Mouse (Mus musculus) layer of hippocampus, adult 11-12 months (tissue): Measurements from ENCODE around the gene Clec2d.
"Not testable (repeated sequence)": the region's sequence is repeated elsewhere in the genome, so short reads cannot be mapped to it uniquely, and the experiment has no call there.

Source experiments
- DNase-seq: peaks from one replicate; pipeline ENCODE4 v3.0.0; 2022; ENCODE audit warnings: low spot score

The Clec2d gene

GRCm38 (mm10) chr6:129180403-129181169 lies at the start of gene Clec2d:
TSS of gene Clec2d (plus strand) at chr6:129180615.
- DNase-seq = peak; percentile 76

DNA sequence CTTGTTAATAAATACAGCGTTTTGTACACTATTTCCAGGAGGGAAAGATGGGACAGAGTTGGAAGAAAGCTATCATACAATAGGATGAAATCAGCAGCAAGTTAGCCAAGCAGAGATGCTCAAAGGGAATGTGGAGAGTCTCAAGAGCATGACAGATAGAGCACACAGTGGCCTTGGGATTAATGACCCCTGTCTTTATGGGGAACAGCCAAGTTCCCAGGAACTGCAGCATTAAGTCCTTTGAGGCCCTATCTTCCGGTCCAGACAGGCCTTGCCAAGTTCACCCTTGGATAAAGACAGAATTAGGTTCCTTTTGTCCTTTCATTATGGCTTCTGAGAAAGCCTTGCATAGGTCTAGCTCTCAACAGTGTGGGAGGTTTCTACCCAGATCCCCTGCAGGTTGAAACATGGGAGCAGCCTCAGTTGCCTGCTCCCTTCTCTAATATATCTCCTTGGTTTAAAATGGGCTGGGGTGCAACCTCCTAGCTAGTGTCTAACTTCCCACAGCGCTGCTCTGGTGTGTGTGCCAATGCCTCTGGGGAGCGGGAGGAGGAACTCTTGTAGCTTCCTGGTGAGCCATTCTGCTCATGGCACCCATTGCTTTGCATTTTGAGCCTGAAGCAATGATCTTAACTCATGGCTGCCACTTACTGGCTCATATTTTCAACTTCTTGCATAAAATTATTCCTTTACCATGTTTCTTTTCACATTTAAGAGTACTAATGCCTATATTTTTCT lies 47.6 kb upstream of the Clec2d start:
- no peak for DNase-seq

DNA sequence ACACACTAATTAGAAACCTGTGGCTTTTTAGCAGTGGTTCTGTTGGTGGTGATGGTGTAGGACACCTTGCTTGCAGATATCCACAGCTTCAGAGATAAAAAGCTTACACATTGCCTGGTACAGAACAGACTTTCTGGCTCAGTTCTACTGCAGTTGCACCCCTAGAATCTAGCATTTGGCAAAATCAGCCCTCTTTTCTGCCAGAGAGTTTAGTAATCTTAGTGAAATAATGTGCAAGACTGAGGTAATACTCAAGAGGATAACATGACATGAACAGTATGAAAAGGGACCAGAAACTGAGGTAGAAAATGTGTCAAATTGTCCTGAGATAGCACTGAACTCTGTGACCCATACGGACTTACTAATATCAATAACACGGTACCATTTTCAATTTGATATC lies 33.6 kb upstream of the Clec2d start:
- no peak for DNase-seq

DNA sequence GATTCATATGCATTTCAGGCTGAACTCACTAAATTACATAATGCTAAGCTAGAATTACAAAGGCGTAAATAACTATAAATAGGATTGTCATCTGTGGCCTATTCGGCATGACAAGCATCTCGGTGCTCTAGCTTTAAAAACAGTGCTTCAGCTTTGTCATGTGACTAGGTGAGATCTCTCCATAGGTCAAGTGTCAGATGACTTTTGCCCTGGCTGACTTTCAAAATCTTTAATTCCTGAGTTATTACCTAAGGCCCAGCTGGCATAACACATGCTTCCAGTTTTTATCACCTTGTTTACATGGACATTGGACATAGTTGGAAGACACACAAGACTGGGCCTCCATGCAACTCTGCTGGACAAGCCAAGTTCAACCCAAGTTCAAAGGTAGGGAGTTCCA lies 20.3 kb upstream of the Clec2d start:
- DNase-seq = no peak

DNA sequence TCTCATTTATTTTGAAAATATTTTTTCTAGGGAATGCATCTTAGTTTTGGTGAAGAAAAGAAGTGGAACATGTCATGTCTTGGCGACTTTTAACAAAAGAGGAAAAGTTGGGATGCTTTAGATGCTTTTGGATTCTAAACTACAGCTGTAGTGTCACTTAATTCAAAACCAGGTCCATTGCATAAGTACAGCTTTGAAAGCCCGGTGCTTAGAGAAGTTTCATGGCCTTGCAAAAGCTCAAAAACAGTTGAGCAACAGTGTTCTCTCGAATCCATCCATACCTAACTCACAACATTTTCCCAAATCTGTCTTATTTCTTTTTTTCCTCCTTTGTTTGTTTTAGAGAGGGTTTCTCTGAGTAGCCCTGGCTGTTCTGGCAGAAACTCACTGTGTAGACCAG lies 19.3 kb upstream of the Clec2d start:
- DNase-seq = no peak

- DNase-seq = no peak
Observed at GRCm38 (mm10) chr6:129161951-129162350, 18.5 kb upstream of the Clec2d start.

- DNase-seq = no peak
Observed at GRCm38 (mm10) chr6:129162587-129163159, 17.7 kb upstream of the Clec2d start.

DNA sequence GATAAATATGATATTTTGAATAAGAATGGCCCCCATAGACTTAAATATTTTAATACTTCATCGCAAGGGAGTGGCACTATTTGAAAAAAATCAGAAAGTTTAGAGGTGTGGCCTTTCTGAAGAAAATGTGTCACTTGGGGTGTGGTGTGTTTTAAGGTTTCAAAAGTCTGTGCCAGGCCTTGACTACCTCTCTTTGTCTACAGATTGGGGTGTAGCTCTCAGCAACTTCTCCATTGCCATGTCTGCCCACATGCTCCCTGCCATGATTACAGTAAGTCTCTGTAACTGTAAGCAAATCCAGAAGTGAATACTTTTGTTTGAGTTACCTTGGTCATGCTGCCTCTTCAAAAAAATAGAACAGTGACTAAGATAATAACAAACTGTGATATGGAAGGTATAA lies 16.8 kb upstream of the Clec2d start:
- no peak for DNase-seq

DNA sequence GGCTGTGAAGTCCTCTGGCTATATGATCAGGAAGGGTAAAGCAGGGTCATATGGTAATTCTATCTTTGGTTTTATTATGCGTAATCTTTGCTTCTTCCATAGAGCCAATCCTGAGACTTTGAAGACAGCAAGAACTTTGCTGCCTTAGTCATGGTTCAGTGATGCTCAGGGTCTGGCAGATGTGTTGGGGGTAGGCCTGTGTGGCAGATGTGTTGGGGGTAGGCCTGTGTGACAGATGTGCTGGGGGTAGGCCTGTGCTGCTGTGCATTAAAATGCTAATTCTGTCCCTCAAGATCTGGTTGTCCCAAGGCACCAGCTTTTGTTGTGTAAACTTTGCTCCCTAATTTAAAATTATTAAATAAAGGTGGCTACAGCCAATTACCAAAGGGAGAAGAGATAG lies 9.5 kb upstream of the Clec2d start:
- DNase-seq = no peak

GRCm38 (mm10) chr6:129171675-129172074 lies 8.7 kb upstream of the Clec2d start:
- no peak for DNase-seq

DNA sequence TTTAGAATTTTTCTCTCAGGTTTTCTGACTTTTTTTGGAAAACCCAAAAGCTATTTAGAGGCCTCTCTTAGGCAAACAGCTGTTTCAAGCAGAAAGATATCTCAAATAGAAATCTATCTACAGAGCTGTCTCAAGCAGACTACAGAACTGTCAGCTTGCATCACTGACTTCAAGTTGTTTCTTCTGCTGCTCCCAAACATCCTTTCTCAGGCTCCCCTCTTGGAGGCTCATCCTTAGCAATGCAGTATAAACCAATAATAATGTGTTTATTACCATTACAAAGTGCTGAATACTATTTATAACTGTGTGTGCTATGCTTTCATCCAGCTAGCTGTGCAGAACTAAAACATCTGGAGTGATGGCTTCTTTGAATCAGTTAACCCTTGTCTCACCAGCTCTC lies 5.6 kb upstream of the Clec2d start:
- no peak for DNase-seq

GRCm38 (mm10) chr6:129175612-129176011 lies 4.8 kb upstream of the Clec2d start:
- DNase-seq = no peak

- no peak for DNase-seq
Observed at GRCm38 (mm10) chr6:129176621-129177020, 3.8 kb upstream of the Clec2d start.

- DNase-seq = no peak
Observed at GRCm38 (mm10) chr6:129179281-129179680, 1.1 kb upstream of the Clec2d start.

DNA sequence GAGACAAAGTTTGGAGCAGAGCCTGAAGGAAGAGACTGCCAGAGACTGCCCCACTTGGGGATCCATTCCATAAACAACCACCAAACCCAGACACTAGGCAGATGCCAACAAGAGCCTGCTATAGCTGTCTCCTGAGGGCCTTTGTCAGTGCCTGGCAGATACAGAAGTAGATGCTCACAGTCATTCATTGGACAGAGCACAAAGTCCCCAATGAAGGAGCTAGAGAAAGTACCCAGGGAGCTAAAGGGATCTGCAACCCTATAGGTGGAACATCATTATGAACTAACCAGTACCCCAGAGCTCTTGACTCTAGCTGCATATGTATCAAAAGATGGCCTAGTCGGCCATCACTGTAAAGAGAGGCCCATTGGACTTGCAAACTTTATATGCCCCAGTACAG lies 584 bp upstream of the Clec2d start:
- DNase-seq = not testable (repeated sequence)

DNA sequence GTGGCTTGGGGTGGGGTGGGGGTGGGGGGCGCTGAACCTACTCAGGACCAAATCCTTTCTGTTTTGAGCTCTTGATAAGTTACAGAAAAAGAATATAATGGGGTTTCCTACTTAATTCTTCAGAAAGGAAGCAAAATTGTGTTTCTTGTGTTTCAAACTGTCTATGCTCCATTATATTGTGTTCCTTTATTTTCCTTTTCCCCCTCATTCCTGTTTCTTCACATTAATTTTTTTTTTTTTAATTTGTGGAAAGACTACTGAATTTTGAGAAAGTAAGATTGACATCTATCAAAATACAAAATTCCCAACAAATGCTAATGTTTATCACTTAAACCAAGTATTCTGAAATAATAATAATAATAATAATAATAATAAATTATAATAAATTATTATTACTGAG lies 834 bp downstream of the Clec2d start:
- no peak for DNase-seq

- DNase-seq = no peak
Observed at GRCm38 (mm10) chr6:129181683-129182082, 1.3 kb downstream of the Clec2d start.

GRCm38 (mm10) chr6:129182518-129182917 lies 2.1 kb downstream of the Clec2d start:
- no peak for DNase-seq

DNA sequence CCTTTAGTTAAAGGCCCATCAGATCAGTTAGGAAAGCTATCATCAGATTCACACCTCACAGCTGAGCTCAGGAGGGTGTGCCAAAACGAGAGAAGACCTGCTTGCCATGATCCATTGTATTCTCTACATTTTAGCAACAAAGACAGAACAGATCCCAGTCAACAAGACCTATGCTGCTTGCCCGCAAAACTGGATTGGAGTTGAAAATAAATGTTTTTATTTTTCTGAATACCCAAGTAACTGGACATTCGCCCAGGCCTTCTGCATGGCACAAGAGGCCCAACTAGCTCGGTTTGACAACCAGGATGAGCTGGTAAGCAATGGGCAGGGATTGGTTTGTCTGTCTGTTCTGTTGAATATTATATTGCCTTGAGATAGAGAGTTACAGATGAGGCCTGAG lies 3.6 kb downstream of the Clec2d start:
- not testable (repeated sequence) for DNase-seq

- no peak for DNase-seq
Observed at GRCm38 (mm10) chr6:129184788-129185187, 4.4 kb downstream of the Clec2d start.

- DNase-seq = no peak
Observed at GRCm38 (mm10) chr6:129186022-129186421, 5.6 kb downstream of the Clec2d start.

DNA sequence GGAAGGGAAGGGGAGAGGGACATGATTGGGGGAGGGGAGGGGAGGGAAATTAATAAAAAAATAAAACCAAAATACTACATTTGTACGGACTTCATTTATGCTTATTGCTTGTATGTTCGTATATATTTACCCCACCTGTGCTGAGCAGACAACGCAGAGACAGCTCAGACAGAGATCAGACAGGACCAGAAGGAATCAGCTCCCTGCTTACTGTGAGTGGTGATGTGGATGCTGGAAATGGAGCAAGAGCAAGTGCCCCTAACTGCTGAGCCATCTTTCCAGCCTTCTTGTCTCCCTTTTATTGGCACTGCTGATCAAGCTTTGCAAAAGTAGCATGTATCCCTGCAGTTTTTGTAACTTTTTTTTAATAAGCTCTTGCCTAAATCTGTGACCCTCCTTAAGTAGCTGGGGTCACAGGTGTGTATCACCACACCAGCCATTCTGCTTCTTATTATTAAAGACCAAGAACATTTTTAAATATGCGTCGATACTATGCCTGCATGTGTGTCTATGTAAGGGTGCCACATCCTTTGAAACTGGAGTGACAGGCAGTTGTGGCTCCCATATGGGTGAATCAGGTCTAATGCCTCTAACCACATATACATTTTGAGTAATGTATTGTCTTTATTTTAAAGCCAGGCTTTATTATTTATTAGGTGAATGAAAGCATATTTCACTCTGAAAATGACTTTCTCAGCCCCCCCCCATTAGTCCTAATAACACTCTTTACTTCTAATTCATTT lies 6.2 kb downstream of the Clec2d start:
- no peak for DNase-seq
